Mouse (Mus musculus): ENCODE measurements around the gene Pf4.

DNA sequence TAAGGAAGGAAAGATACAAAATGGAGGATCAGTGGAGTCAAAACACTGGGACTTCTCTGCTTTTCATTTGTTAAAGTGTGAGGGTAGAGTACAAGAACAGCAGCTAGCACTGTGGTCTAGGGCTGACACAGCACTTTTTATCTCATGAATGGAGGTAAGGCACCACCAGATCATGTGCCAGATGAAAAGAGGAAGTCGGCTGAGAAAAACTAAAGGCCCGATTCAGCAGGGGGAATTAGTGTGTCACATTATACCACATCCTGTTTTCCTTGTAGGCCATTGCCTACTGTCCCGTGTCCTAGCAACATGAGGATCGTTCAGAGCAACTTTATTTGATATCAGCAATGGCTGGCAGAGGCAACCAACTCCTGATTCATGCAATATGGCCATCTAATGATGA, 30.2 kb upstream of the Pf4 start:
- TF ChIP-seq GATA1 (IDR thresholded peaks at IDR 0.05; ENCODE audit: borderline replicate concordance, low read length) = no peak
- TF ChIP-seq FLI1 (IDR thresholded peaks at IDR 0.05; ENCODE audit: low read length) = no peak
